Mouse (Mus musculus): ENCODE measurements around the gene Xirp2. TPM values are rescaled to one million over a fixed set of nuclear protein-coding genes. Genes with fewer than 3 reads are reported as not detected.
A peak's percentile ranks its signal among the peaks of the same experiment; 100 is the strongest.
"Not testable (repeated sequence)": the region's sequence is repeated elsewhere in the genome, so short reads cannot be mapped to it uniquely, and the experiment has no call there.

Xirp2 gene
- total RNA-seq (2022): under 1 TPM; 0.02 to 0.52 (median 0.32) TPM

DNA sequence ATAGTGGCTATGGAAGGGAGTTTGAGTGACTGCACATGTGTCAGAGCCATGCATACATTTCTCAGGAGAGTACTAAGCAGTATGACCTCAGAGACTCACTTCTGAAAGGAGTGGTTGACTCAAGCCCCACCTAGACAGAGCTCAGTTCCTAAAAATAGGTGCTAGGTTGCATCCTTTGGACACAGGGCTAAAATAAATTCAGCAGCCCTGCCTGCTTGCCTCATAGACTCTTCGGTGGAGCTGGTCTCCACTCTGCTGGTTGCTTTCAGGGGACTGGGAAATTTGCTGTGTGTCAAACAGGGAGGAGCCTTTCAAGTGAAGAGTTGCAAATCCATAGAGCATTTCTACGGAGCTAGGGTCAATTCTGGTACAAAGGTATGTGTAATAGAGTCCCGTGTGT, at the start of gene Xirp2:
TSS of gene Xirp2 (plus strand) at position 223 of the 400 bp plus-strand sequence.
- DNase-seq (ENCODE audit: low spot score in 2 of 2): no peak

DNA sequence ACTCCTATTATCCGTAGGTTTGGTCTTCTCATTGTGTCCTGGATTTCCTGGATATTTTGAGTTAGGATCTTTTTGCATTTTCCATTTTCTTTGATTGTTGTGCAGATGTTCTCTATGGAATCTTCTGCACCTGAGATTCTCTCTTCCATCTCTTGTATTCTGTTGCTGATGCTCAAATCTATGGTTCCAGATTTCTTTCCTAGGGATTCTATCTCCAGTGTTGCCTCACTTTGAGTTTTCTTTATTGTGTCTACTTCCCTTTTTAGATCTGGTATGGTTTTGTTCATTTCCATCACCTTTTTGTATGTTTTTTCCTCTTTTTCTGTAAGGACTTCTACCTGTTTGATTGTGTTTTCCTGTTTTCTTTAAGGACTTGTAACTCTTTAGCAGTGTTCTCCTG, 32.4 kb upstream of the Xirp2 start, which contains the start of gene Gm21830:
TSS of gene Gm21830 (plus strand) at position 301 of the 400 bp plus-strand sequence.
- not testable (repeated sequence) for DNase-seq (ENCODE audit: low spot score in 2 of 2)

DNA sequence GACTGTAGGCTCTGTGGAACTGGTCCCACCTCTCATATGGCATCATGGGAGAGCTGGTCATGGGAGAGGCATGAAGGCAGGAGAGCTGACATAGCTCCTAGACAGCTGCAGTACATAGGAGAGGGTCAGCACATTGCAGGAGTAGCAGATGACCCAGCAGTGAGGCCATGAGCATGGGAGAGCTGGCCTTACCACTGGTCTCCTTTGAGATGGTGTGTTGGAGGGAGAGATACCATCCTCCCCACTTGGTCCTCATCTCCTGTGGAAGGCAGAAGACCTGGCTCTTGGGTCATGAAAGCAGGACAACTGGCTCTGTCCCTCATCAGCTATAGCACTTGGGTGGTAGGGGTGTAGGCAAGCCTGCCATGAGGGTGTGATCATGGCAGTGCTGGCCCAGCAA, 24.9 kb upstream of the Xirp2 start:
- no peak for DNase-seq (ENCODE audit: low spot score in 2 of 2)

DNA sequence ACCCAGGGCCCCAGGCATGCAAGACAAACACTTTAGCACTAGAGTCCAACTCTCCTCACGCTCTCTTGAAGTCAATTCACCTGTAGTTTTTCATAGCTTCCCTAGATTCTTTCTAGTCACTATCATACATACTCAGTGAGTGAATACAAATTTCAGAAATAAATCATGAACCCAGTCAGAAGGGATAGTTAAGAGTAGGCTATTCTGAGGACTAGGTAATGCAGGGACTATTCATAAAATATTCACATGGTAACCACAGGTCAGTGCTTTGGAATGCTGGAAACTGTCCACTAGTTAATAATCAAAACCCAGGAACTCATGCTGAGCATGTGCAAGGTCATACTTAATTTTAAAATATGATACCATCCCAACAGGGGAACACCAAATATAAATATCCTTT, 23.0 kb upstream of the Xirp2 start:
- no peak for DNase-seq (ENCODE audit: low spot score in 2 of 2)

DNA sequence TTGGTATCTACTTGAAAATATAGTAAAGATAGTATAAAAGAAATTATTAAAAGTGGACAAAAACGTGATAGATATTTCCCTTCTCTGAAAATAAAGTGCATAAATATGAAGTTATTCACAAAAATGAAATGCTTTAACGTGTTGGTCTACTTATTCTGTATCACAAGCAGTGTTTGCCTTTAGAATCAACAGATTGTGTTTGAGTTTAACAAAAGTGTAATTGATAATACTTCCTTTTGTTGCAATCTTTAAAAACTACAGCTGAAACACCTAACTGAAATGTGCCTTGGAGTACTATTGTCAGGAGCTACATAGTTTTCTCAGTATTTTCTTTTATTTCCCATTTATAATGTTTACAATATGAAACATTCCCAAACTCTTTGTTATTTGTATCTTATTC, 12.7 kb upstream of the Xirp2 start, which contains the start of gene Gm26727:
TSS of gene Gm26727 (minus strand) at position 101 of the 400 bp plus-strand sequence.
- DNase-seq (ENCODE audit: low spot score in 2 of 2): no peak

DNA sequence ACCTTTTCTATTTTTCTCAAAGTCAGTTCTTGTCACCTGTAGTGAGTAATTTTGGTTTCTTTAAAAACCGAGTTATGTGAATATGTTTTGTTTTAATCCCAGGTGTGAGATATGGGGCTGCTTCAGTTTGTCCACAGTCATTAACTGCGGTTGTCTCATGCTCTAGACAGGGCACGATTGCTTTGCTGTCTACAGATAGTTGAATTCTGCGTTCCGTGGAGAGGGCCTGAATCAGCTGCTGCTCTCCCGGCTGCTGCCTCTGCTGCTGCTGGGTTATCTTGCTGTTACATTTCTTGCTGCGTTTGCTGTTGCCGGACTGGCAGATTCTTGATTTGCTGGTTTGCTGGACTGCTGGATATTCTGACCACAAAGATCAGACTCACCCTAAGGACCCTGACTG, 7.5 kb upstream of the Xirp2 start:
- no peak for DNase-seq (ENCODE audit: low spot score in 2 of 2)

DNA sequence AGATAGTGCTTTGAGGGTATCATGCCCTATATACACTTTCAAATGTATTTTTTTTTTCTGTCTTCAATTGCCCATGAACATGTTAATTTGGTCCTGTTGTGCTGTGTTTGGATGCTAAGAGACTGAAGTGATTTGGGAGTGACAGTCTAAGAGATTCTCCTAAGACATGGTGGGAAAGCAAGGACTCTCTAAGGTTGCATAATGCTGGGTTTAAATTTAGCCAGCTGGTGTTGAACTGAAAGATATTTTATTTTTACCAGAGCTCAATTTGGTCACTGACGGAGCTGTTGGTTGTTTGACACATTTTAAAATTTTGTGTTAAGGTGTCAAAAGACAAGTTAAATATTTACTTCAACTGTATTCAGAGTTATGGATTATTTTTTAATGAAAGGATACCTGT, 970 bp downstream of the Xirp2 start:
- no peak for DNase-seq (ENCODE audit: low spot score in 2 of 2)

DNA sequence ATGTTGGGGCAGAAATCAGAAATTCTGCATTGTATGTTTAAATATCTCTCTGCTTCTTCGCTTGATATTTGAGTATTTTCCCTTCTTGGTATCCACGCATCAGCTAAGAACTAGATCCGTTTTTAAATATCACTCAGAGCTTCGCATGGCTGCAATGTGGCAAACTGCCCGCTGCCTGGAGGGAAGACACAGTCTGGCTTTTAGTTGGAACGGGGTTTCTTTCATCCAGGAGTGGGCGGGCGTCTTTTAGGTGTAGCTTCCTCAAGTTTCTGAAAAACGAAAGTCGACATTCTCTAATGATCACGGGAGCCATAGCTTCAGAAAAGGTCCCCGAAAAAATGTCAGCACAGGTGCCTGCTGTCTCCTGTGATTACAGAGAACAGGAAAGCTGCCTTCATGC, 1.4 kb downstream of the Xirp2 start:
- peak in 1 of 2 experiments; percentile 25 for DNase-seq (ENCODE audit: low spot score in 2 of 2)

DNA sequence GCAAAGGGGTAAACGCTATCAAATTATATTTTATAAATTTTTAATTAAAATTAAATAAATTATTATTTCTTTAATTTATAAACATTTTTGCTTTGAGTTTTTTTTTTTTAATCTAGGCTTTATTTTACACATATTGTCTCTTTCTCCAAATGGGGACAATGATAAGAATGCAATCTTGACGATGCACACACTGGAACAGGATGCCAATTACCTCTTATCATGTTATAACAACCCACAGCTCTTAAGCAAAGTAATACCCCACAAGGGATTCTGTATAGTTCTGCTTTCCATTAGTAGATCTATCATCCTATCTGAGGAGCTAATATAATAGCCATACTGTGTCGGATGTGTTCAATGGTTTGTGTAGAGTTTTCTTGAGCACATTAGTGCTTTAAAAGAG, 15.1 kb downstream of the Xirp2 start:
- DNase-seq (ENCODE audit: low spot score in 2 of 2): no peak

DNA sequence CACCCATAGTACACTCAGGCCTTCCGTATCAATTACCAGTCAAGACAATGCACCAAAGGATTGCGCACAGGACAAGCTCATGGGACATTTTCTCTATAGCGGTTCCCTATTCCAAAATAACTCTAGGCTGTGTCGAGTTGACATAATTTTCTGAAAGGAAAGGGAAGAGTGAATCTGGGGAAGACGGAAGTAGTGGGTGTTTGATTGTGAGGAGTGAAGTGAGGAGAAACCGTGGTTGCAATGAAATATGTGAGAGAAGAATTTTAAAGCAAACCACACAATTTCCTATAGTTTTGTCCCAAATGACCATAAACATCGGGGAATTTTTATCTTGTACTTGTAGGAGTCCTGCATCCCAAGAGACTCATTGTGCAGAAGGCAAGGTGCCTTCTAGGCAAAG, 21.2 kb downstream of the Xirp2 start:
- no peak for DNase-seq (ENCODE audit: low spot score in 2 of 2)

DNA sequence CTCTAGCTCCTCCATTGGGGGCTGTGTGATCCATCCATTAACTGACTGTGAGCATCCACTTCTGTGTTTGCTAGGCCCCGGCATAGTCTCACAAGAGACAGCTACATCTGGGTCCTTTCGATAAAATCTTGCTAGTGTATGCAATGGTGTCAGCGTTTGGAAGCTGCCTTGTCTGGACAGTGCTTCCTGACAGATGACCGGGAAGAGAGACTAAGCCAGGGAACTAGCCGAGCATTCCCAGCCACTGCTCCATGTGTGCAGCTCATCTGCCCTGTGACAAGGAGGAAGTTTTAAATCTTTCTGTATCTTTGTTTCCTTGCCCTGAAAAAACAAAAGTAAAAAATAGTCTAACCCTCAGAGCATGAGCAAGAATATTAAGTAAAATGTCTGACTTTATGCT, 24.2 kb downstream of the Xirp2 start:
- not testable (repeated sequence) for DNase-seq (ENCODE audit: low spot score in 2 of 2)

DNA sequence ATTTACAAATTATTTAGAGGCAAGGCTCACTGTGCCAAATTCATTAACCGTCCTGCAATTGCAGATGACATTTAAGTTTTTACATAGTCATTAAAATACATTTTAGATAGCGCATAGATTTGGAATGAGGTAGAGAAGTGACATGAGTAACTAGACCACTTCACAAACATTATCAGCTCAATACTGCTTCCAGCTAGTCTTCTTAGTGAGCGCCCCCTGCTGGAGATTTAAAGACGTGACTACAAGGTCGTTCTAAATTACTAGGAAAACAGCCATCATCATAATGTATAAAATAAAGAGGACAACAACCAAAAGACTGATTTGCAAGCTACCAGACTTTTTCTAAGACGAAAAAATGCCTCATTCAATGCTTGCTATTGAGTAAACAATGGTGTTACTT, 32.0 kb downstream of the Xirp2 start:
- no peak for DNase-seq (ENCODE audit: low spot score in 2 of 2)

DNA sequence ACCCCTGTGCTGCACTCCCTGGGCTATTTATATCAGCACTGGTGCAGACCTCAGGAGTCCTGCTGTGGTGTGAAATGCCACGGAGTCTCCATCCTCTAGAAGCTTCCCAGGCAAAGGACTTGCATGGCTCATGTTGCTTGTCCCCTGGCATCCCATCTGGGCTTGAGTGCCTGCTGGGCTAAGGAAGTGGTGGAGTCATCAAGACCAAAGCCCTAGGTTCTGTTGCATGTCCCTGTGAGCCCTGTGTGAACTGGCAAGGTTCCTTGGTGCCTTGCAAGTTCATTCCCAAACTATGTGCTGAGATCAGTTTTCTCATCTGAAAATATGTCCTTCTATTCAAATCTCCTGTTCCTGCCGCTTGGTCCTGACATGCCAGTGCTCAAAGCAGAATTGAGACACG, 35.2 kb downstream of the Xirp2 start:
- no peak for DNase-seq (ENCODE audit: low spot score in 2 of 2)

DNA sequence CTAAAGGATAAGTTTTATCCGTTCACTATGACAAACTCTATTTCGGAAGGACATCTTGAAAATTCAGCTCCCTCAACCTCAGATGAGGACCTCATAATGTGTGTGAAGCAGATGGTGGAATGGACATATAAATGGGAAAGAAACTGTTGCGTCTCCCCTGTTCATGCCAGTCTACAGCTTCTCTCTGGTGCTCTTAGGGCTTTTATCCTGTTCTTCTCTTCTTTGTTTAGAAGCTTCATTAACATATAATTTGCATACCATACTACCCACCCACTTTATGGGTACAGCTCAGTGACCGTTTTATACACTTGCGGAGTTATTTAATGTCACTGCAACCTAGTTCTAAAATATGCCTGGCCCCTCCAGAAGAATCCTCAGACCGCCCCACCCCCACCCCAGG, 40.9 kb downstream of the Xirp2 start:
- DNase-seq (ENCODE audit: low spot score in 2 of 2): no peak

DNA sequence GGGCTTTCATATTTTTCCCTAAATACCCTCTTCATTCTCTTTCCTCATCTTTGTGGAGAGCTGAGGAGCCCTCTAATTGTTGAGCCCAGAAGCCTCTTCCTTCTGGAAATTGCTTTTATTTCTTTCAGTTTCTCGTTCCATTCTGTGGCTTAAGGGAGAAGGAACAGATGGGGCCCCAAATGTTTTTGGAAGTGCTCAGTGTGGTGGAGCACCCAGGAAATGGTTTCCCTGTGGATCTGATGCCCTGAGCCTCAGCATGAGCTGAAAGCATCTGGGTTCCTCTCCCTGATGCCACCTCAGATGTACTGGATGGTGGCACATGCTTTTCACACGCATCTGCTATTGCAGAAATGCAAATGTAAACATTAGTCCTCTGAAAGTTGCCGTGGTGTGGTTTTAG, 41.4 kb downstream of the Xirp2 start:
- DNase-seq (ENCODE audit: low spot score in 2 of 2): peak in 1 of 2 experiments; percentile 25

DNA sequence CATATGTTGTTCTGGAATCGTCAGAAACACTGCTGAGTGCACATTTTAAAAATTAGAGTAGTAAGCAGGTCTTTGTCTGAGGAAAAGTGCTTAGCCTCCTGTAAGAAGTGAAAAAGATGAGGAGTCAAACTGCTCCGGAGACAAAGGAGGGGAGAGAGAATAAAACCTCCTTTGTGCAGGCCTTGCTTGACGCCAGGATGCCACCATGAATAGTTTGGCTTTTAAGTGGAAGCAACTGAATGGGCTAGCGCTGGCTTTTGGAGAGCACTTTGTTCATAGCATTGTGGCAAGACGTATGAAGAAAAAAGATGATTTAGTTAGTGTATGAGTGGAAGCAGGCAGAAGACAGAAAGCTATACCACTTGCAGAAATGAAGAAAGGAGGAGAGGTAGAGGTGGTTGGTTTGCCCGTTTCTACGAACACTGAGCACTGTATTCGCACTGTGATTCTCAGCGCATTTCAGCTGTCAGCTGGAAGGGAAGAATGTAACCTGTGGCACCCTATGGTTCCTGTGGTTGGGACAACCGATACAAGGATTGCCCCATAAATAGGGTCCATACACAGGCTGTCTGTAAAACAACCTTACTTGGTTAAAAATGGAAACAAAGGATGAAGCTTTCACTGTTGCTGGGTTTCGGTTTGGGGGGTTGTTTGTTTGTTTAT, 42.8 kb downstream of the Xirp2 start:
- DNase-seq (ENCODE audit: low spot score in 2 of 2): no peak

DNA sequence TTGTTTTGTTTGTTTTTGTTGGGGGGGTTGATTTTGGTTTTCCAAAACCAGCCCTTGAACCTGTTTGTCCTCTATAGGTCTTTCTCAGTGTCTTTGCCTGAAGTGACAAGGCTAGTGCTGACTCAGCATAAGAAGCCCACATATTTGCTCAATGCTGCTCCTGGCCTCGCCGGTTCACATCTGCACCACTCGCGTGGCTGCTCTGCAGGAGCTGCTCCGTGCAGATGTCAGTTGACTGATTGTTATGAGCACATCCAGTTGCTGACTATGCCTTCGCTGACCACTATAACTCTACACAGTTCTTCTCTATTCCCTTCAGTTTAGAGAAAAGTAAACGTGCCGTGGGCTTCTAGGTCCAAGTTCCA, 43.3 kb downstream of the Xirp2 start:
- DNase-seq (ENCODE audit: low spot score in 2 of 2): no peak

DNA sequence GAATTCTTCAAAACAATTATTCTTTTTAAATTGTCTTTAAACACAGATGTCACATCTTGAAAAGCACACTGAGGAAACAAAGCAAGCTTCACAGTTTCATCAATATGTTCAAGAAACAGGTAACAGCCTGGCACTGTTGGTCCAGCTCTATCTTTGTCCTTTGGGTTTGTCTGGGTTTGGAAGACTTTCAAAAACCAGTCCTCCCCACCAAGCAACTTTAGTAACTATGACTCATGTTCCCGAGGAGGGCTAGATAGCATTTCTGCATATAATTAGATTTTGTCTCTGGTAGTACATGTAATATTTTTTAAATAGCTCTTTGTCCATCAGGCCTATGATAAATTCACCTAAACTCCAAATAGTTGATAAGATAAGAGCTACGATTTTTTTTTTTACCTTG, 59.7 kb downstream of the Xirp2 start:
- peak in 1 of 2 experiments; percentile 26 for DNase-seq (ENCODE audit: low spot score in 2 of 2)

DNA sequence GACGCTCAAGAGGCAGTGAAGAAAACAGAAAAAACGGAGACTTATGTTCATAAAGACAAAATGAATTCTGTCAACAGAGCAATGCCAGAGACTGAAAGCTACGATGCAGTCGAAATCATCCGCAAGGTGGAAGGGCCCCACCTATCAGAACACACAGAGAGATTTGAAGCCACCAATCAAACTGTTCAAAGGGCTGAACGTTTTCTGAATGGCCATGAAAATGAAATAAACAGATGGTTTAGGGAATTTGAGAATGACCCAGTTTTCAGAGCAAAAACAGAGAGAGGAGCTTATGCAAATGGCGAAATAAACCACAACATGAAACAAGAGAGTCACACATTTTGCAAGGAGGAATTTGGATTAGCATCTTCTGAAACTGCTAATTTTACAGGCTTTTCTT, 70.6 kb downstream of the Xirp2 start:
- peak in 1 of 2 experiments; percentile 21 for DNase-seq (ENCODE audit: low spot score in 2 of 2)

DNA sequence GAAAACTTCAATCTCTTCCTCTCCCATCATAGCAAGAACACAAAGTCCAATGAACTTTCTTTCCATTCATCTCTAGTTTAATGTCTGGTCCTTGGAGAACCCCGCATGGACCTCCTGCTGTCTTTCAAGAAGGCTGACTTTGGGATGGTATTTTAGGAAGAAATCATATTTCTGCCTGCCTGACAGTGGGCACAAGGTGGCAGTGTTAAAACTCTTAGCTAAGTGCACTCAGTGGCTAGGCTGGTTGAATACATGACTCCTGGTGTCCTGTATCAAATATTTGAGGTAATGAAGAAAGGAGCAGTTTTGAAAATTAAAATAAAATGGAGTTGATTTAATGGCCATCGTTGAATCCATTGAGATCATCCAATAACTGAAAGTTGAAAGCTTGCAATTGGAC, 89.5 kb downstream of the Xirp2 start:
- no peak for DNase-seq (ENCODE audit: low spot score in 2 of 2)

DNA sequence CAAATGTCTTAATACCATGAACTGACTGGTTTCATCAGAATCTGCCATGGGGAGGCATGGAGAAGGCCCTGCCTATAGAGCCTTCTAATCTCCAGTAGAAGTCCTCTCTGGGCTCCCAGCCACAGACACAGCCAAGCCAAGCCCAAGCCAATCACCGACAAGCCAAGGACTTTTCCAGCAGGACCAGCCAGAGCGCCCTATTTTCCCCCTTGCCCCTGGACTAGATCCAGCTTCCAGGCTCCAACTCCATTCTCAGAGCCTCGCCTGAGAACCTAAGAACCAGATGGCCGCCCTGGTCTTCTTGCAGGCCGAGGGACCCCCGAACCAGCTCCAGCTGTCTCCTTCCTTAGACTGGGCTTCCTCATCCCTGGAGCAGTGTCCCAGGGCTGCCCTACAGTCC, 93.6 kb downstream of the Xirp2 start:
- DNase-seq (ENCODE audit: low spot score in 2 of 2): no peak

DNA sequence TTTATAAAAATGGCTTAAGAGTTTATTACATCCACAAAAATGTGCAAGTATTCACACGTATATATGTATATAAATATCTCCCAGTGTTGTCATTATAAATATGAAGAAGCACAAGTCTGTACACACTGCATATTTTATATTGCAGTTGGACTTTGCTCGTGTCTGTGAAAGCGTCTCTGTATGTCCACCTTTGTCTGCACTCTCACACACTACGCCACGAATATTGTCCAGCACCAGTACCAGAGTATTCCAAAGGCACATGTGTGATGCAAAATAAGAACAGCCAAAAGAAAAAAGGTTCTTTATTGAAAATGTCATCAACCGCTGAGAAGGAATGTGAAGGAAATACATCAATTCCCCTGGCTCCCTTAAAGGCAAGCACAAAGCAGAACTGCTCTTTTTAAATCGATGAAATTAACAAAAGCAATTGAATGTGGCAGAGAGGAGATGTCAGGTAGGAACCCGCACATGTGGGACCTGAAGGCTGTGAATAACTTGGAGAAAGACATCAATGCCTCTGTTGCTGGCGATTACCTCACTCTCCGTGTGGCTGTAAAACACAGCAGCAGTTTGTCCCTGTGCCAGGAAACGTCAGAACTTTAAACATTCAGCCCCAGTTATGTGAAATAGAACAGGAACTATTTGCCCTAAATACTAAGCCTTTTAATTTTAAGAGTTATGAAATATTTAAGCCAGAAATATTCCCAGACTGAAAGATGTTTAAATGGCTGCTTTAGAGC, 96.3 kb downstream of the Xirp2 start:
- DNase-seq (ENCODE audit: low spot score in 2 of 2): no peak

DNA sequence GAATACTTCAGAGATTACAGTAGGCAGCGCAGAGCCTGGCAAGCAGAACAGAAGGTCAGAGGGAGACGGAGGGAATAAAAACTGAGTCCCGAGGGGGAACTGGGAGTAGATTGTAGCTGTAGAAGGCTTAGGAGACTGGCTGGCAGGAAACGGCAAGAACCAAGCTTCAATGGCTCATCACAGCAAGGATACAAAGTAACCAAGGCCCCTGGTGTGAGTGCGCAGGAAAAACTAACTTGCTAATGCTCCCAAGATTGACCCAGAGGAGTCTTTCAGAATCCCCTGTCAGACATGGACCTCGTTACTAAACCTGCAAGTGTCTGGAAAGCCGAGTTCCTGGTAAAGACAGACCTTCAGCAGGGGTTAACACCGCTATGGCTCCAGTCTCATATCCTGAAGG, 98.6 kb downstream of the Xirp2 start:
- no peak for DNase-seq (ENCODE audit: low spot score in 2 of 2)

Data from left cerebral cortex, adult 8-10 months (tissue).